Mouse (Mus musculus) intestine, postnatal 0 days (tissue): Measurements from ENCODE around the gene Slc35f1. TPM values are rescaled to one million over a fixed set of nuclear protein-coding genes. Genes with fewer than 3 reads are reported as not detected.

Experiments
- ATAC-seq: fragments of 200-750 bp; cut with Nextera tagmentation; 2 replicates; pipeline ENCODE4 v1.8.0; 2017; ENCODE audit warnings: mild to moderate bottlenecking, moderate TSS enrichment, moderate library complexity
- H3K27ac ChIP-seq: fragments of 300-500 bp; sonication (generic); 2 replicates; pipeline ENCODE4 v1.5.1; 2014; ENCODE audit warnings: mild to moderate bottlenecking, low read depth, low read length, moderate library complexity
- H3K27me3 ChIP-seq: fragments of 300-500 bp; sonication (generic); replicated peaks from 2 replicates; pipeline ENCODE4 v1.6.1; 2014; ENCODE audit warnings: low read length, mixed read lengths; ENCODE audit not compliant: control insufficient read depth, insufficient read depth
- H3K36me3 ChIP-seq: fragments of 300-500 bp; sonication (generic); 2 replicates; pipeline ENCODE4 v1.6.1; 2014; ENCODE audit warnings: mild to moderate bottlenecking, moderate library complexity; ENCODE audit not compliant: control insufficient read depth, insufficient read depth
- H3K4me1 ChIP-seq: fragments of 300-500 bp; sonication (generic); replicated peaks from 2 replicates; pipeline ENCODE4 v1.6.1; 2014; ENCODE audit warnings: antibody characterized with exemption, low read length, mixed read lengths; ENCODE audit not compliant: control insufficient read depth, insufficient read depth
- H3K4me2 ChIP-seq: fragments of 300-500 bp; sonication (generic); replicated peaks from 2 replicates; pipeline ENCODE4 v1.6.1; 2014; ENCODE audit warnings: low read depth, mild to moderate bottlenecking, moderate library complexity
- H3K4me3 ChIP-seq: fragments of 300-500 bp; sonication (generic); 2 replicates; pipeline ENCODE4 v1.5.1; 2014; ENCODE audit warnings: low read depth, low read length
- H3K9ac ChIP-seq: fragments of 300-500 bp; sonication (generic); 2 replicates; pipeline ENCODE4 v1.6.1; 2014; ENCODE audit warnings: mild to moderate bottlenecking, low read depth, low read length
- H3K9me3 ChIP-seq: fragments of 300-500 bp; sonication (generic); 2 replicates; pipeline ENCODE4 v1.6.1; 2016; ENCODE audit warnings: mixed run types; ENCODE audit not compliant: control insufficient read depth
- CTCF ChIP-seq: sonication (generic); IDR thresholded peaks from 2 replicates; pipeline ENCODE4 v1.5.1; 2016; ENCODE audit warnings: low read depth, mild to moderate bottlenecking, control low read depth, antibody characterized with exemption, moderate library complexity
- WGBS: fragments of 180-500 bp; shearing (Covaris S2); extraction: QIAGEN DNeasy Blood & Tissue Kit; methylation state at CpG from one replicate; pipeline ENCODE4 v1.1.7; 2014; 5-methylcytosine and 5-hydroxymethylcytosine counted together
- polyA plus RNA-seq: library from polyadenylated mRNA; unstranded; fragments of >200 nt; fragmentation: Nextera tagmentation; extraction: Ambion mirVana; gene quantifications from 2 replicates; pipeline ENCODE4 v1.2.1, GENCODE M21; 2015

The Slc35f1 gene
- polyA plus RNA-seq: 1.1 and 1.2 TPM in 2 replicates

GRCm38 (mm10) chr10:52690334-52690991 lies at the start of gene Slc35f1:
TSS of gene Slc35f1 (plus strand) at chr10:52690533.
- no peaks in the 10 kb centered on the region for H3K36me3 ChIP-seq
- peak within 1 kb of the TSS; percentile 40 for H3K9ac ChIP-seq
- ATAC-seq: peak; percentile 63
- no peaks in the 10 kb centered on the region; the same call in 1 of the 2 replicates for H3K27me3 ChIP-seq
- peak; percentile 77 for TF ChIP-seq CTCF
- H3K4me3 ChIP-seq: peak within 1 kb of the TSS; percentile 73
- no peaks in the 10 kb centered on the region for H3K9me3 ChIP-seq
- H3K4me1 ChIP-seq: no peaks in the 10 kb centered on the region
- no peak within 1 kb of the TSS for H3K27ac ChIP-seq
- WGBS: under 1% methylated on average over 53 of the region's 54 CpGs
- peak within 1 kb of the TSS; percentile 98 for H3K4me2 ChIP-seq

- H3K36me3 ChIP-seq: no peaks in the 10 kb centered on the region
- H3K27me3 ChIP-seq: no peaks in the 10 kb centered on the region
- H3K27ac ChIP-seq: no peak overlapping the region
- H3K4me2 ChIP-seq: no peak overlapping the region
- no peaks in the 10 kb centered on the region for H3K4me1 ChIP-seq
- H3K9me3 ChIP-seq: no peaks in the 10 kb centered on the region
- no peak overlapping the region for H3K4me3 ChIP-seq
- no peak for TF ChIP-seq CTCF
- no peak overlapping the region for H3K9ac ChIP-seq
- ATAC-seq: no peak
Measured at GRCm38 (mm10) chr10:52671234-52671633, 19.1 kb upstream of the Slc35f1 start.

GRCm38 (mm10) chr10:52690992-52691731 lies 829 bp downstream of the Slc35f1 start:
- no peak for TF ChIP-seq CTCF
- peak overlapping the region; percentile 73 for H3K4me3 ChIP-seq
- H3K36me3 ChIP-seq: no peaks in the 10 kb centered on the region
- peak overlapping the region; percentile 40 for H3K9ac ChIP-seq
- 3% methylated on average over 41 of the region's 45 CpGs for WGBS
- peak; percentile 41 for ATAC-seq
- H3K4me2 ChIP-seq: peak overlapping the region; percentile 98
- no peak overlapping the region for H3K27ac ChIP-seq
- no peaks in the 10 kb centered on the region; the same call in 1 of the 2 replicates for H3K27me3 ChIP-seq
- H3K4me1 ChIP-seq: no peaks in the 10 kb centered on the region
- H3K9me3 ChIP-seq: no peaks in the 10 kb centered on the region

- no peak for TF ChIP-seq CTCF
- Histone ChIP-seq H3K4me2 (peak overlapping the region; percentile 69), H3K4me3 (0 out of 2 replicates have a peak overlapping the region, but pooled peaks have one; percentile 29), H3K27me3 (no peaks in the 10 kb centered on the region), H3K36me3 (no peaks in the 10 kb centered on the region), H3K27ac (no peak overlapping the region), H3K9me3 (no peaks in the 10 kb centered on the region), H3K4me1 (no peaks in the 10 kb centered on the region), H3K9ac (no peak overlapping the region)
- no peak for ATAC-seq
Measured at GRCm38 (mm10) chr10:52703688-52704087, 13.4 kb downstream of the Slc35f1 start.

- H3K4me3 ChIP-seq: peak overlapping the region; percentile 29
- H3K27ac ChIP-seq: no peak overlapping the region
- peak overlapping the region; percentile 69 for H3K4me2 ChIP-seq
- H3K36me3 ChIP-seq: no peaks in the 10 kb centered on the region
- H3K9me3 ChIP-seq: no peaks in the 10 kb centered on the region
- no peaks in the 10 kb centered on the region for H3K4me1 ChIP-seq
- 9% methylated on average over 31 of the region's 31 CpGs for WGBS
- peak; percentile 22; the same call in 1 of the 2 replicates for ATAC-seq
- H3K9ac ChIP-seq: 0 out of 2 replicates have a peak overlapping the region, but pooled peaks have one; percentile 7
- H3K27me3 ChIP-seq: no peaks in the 10 kb centered on the region
- TF ChIP-seq CTCF: no peak
Measured at GRCm38 (mm10) chr10:52704101-52705051, 14.0 kb downstream of the Slc35f1 start.
